Mouse (Mus musculus): ENCODE results near the gene Ctnnbip1. TPM values are rescaled to one million over a fixed set of nuclear protein-coding genes. Genes with fewer than 3 reads are reported as not detected.
A peak's percentile ranks its signal among the peaks of the same experiment; 100 is the strongest.

Gene Ctnnbip1
- polyA plus RNA-seq, 1 experiment from 2014 or later: 65.2 TPM

DNA sequence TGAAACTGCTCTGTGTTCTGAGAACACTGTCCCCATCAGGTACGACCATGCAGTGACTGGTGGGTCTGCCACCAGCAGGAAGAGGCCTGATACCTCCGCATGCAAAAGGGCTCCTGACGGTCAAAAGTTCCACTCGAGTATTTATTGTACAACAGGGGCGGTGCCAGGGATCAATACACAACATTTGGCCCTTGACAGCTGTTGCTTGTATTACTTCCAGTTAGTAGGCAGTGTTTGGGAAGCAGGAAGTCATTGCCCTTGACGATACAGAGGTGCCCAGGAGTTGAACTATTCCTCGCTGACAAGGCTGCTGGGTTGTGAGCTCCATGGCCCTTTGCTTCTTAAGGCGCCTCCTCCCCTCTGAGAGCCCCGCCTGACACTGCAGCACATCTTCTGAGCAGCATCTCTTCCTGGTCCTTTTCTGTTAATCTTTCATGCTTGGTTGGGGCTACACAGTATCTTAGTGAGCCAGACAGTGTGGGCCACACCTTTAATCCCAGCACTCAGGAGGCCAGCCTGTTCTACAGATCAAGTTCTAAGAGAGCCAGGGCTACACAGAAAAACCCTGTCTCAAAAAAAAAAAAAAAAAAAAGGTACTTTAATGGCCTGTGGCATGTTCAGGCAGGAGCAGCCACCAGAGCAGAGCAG, 28.9 kb downstream of the Ctnnbip1 start:
- Histone ChIP-seq H3K4me2 (replicated peaks; ENCODE audit: low read depth, low read length) (no peak overlapping the region), H3K27me3 (ENCODE audit: control insufficient read depth, insufficient read depth, low read length) (no peaks in the 10 kb centered on the region), H3K4me1 (replicated peaks; ENCODE audit: control insufficient read depth, insufficient read depth, low read length) (no peaks in the 10 kb centered on the region), H3K4me3 (ENCODE audit: low read depth, low read length) (no peak overlapping the region), H3K9ac (ENCODE audit: low read depth, low read length) (no peak overlapping the region), H3K27ac (ENCODE audit: low read depth, low read length) (no peak overlapping the region), H3K36me3 (ENCODE audit: control insufficient read depth, insufficient read depth, low read length) (no peaks in the 10 kb centered on the region), H3K9me3 (ENCODE audit: control insufficient read depth, low read length) (no peaks in the 10 kb centered on the region)
- WGBS: 85% methylated on average over 9 of the region's 9 CpGs
- DNase-seq (ENCODE audit: low spot score) (no peak), ATAC-seq (ENCODE audit: low FRiP score) (no peak)

DNA sequence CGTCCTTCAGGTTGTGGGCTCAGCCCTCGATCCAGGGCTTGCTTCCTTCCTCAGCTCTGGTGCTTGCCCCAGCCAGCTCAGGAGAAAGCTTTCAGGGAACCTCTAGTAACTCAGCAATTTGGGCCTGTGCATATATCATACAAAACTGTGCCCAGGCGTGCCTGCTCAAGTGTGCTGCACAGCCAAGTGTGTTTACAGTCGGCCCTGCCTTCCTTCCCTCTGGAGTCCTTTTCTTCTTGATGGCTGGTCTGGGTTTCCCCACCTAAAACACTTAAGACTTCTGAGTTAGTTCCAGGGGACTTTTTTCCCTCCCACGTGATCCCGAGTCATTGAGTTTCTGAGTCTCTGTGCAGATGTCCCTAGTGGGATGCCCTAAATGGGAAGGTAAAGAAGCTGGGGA, 29.5 kb downstream of the Ctnnbip1 start:
- WGBS: 92% methylated on average over 6 of the region's 6 CpGs
- no peaks in the 10 kb centered on the region for H3K4me1 ChIP-seq (replicated peaks; ENCODE audit: control insufficient read depth, insufficient read depth, low read length)
- ATAC-seq (ENCODE audit: low FRiP score): no peak
- no peak overlapping the region for H3K4me2 ChIP-seq (replicated peaks; ENCODE audit: low read depth, low read length)
- no peak for DNase-seq (ENCODE audit: low spot score)
- no peaks in the 10 kb centered on the region for H3K27me3 ChIP-seq (ENCODE audit: control insufficient read depth, insufficient read depth, low read length)
- H3K9ac ChIP-seq (ENCODE audit: low read depth, low read length): no peak overlapping the region
- no peaks in the 10 kb centered on the region for H3K9me3 ChIP-seq (ENCODE audit: control insufficient read depth, low read length)
- no peaks in the 10 kb centered on the region for H3K36me3 ChIP-seq (ENCODE audit: control insufficient read depth, insufficient read depth, low read length)
- no peak overlapping the region for H3K4me3 ChIP-seq (ENCODE audit: low read depth, low read length)
- H3K27ac ChIP-seq (ENCODE audit: low read depth, low read length): no peak overlapping the region

DNA sequence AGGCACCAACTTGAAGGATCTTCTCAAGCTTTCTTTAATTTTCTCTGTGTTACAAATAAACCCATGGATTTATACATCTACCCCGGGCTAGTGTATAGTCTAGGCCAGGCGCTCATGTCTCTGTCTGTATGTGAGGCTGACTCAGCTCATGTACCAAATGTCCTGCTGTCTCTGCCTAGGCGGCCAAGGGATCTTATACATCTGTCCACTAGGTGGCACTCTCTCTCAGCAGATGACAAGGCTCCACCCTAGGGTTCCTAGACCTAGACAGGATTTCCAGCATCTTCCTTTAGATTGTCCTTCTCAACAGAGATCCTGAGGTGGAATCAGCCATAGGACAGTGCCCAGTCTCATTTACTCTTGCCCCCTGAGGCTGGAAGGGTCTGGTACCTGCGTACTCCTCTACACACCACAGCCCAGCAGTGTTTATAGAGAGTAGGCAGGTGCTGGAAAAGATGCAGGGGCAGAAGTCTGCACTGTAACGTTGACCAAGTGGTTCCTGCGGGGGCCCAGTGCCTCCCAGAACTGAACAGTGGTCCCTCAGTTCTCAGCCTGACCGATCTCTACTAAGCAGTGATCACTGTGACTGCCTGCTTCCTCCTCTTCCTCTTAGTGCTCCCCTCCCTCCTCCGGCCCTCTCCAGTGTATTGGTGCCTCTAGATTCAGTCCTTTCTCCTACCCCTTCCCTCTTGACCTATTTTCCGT, 31.3 kb downstream of the Ctnnbip1 start:
- ATAC-seq (ENCODE audit: low FRiP score) (peak; percentile 63), DNase-seq (ENCODE audit: low spot score) (peak; percentile 86)
- 69% methylated on average over 9 of the region's 9 CpGs for WGBS
- Histone ChIP-seq H3K4me2 (replicated peaks; ENCODE audit: low read depth, low read length) (no peak overlapping the region), H3K9ac (ENCODE audit: low read depth, low read length) (no peak overlapping the region), H3K27ac (ENCODE audit: low read depth, low read length) (no peak overlapping the region), H3K27me3 (ENCODE audit: control insufficient read depth, insufficient read depth, low read length) (no peaks in the 10 kb centered on the region), H3K36me3 (ENCODE audit: control insufficient read depth, insufficient read depth, low read length) (no peaks in the 10 kb centered on the region), H3K9me3 (ENCODE audit: control insufficient read depth, low read length) (no peaks in the 10 kb centered on the region), H3K4me1 (replicated peaks; ENCODE audit: control insufficient read depth, insufficient read depth, low read length) (0 out of 2 replicates have a peak, but pooled peaks cover 1% of the 10 kb centered on the region), H3K4me3 (ENCODE audit: low read depth, low read length) (no peak overlapping the region)

DNA sequence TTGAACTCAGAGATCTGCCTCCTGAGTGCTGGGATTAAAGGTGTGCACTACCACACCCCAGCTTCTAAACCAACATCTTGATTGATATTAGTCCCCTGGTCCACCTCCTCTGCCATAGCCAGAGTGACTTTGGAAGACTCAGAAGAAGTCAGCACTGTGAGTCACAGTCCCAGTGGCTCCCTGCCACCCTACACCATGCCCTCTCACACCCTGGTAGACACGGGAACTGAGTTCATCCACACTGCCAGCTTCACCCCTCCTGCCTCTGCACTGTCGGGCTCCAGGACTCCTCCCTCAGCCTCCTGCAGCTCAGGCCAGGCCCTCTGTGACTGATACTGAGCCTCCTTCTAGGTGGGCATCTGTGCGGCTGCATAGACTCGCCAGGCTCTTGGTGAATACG, 32.8 kb downstream of the Ctnnbip1 start:
- Histone ChIP-seq H3K27ac (ENCODE audit: low read depth, low read length) (no peak overlapping the region), H3K4me3 (ENCODE audit: low read depth, low read length) (no peak overlapping the region), H3K9me3 (ENCODE audit: control insufficient read depth, low read length) (no peaks in the 10 kb centered on the region), H3K27me3 (ENCODE audit: control insufficient read depth, insufficient read depth, low read length) (no peaks in the 10 kb centered on the region), H3K36me3 (ENCODE audit: control insufficient read depth, insufficient read depth, low read length) (no peaks in the 10 kb centered on the region), H3K4me1 (replicated peaks; ENCODE audit: control insufficient read depth, insufficient read depth, low read length) (0 out of 2 replicates have a peak, but pooled peaks cover 3% of the 10 kb centered on the region), H3K4me2 (replicated peaks; ENCODE audit: low read depth, low read length) (no peak overlapping the region), H3K9ac (ENCODE audit: low read depth, low read length) (no peak overlapping the region)
- ATAC-seq (ENCODE audit: low FRiP score): no peak
- 82% methylated on average over 5 of the region's 5 CpGs for WGBS
- DNase-seq (ENCODE audit: low spot score): no peak

DNA sequence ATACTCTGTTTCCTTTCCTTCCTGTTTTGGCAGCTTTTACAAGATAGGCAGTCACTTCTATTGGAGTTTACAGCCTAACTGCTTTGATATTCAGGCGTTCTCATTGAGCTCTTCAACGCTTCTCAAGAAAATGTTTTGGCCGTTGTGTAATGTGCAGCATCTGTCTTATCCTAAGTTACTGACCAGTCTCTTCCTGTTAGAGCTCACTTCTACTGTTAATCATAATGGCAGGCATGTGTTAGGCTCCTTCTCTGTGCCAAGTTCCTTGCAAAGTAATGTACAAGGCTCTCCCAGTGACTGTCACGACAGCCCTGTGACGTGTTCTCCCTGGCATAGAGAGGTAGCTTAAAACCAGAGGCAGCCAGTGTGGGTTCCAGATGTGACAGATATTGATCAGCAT, 33.7 kb downstream of the Ctnnbip1 start:
- Histone ChIP-seq H3K36me3 (ENCODE audit: control insufficient read depth, insufficient read depth, low read length) (no peaks in the 10 kb centered on the region), H3K4me3 (ENCODE audit: low read depth, low read length) (no peak overlapping the region), H3K27me3 (ENCODE audit: control insufficient read depth, insufficient read depth, low read length) (no peaks in the 10 kb centered on the region), H3K4me2 (replicated peaks; ENCODE audit: low read depth, low read length) (no peak overlapping the region), H3K9ac (ENCODE audit: low read depth, low read length) (no peak overlapping the region), H3K9me3 (ENCODE audit: control insufficient read depth, low read length) (no peaks in the 10 kb centered on the region), H3K27ac (ENCODE audit: low read depth, low read length) (no peak overlapping the region), H3K4me1 (replicated peaks; ENCODE audit: control insufficient read depth, insufficient read depth, low read length) (0 out of 2 replicates have a peak, but pooled peaks cover 3% of the 10 kb centered on the region)
- WGBS: 91% methylated on average over 5 of the region's 5 CpGs
- DNase-seq (ENCODE audit: low spot score) (no peak), ATAC-seq (ENCODE audit: low FRiP score) (no peak)

GRCm38 (mm10) chr4:149553834-149554233, 35.8 kb downstream of the Ctnnbip1 start:
- Histone ChIP-seq H3K36me3 (ENCODE audit: control insufficient read depth, insufficient read depth, low read length) (no peaks in the 10 kb centered on the region), H3K27me3 (ENCODE audit: control insufficient read depth, insufficient read depth, low read length) (no peaks in the 10 kb centered on the region), H3K27ac (ENCODE audit: low read depth, low read length) (no peak overlapping the region), H3K4me2 (replicated peaks; ENCODE audit: low read depth, low read length) (no peak overlapping the region), H3K4me1 (replicated peaks; ENCODE audit: control insufficient read depth, insufficient read depth, low read length) (0 out of 2 replicates have a peak, but pooled peaks cover 3% of the 10 kb centered on the region), H3K9ac (ENCODE audit: low read depth, low read length) (no peak overlapping the region), H3K4me3 (ENCODE audit: low read depth, low read length) (no peak overlapping the region), H3K9me3 (ENCODE audit: control insufficient read depth, low read length) (no peaks in the 10 kb centered on the region)
- WGBS: 79% methylated on average over 7 of the region's 7 CpGs
- DNase-seq (ENCODE audit: low spot score) (no peak), ATAC-seq (ENCODE audit: low FRiP score) (no peak)

GRCm38 (mm10) chr4:149556111-149556510, 38.1 kb downstream of the Ctnnbip1 start:
- WGBS: 91% methylated on average over 4 of the region's 4 CpGs

DNA sequence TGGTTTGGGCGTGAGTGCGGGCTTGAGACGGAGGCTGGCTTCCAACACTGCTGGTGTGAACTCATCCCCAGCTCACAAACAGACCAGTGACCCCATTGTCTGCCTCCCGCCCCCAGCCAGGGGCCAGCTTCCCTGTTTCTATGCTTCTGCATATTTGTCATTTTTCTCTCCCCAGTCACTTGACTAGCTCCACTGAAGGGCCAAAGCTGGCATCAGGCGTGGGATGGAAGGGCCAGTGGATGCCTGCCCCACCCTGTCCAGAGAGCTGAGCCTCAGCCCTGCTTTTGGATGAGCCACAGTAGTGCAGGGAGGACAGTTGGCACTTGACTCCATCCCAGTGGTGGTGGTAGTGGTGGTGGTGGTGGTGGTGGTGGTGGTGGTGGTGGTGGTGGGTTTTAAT, 39.9 kb downstream of the Ctnnbip1 start:
- Histone ChIP-seq H3K27ac (ENCODE audit: low read depth, low read length) (no peak overlapping the region), H3K4me1 (replicated peaks; ENCODE audit: control insufficient read depth, insufficient read depth, low read length) (peaks cover 10% of the 10 kb centered on the region; the same call in 1 of the 2 replicates), H3K9me3 (ENCODE audit: control insufficient read depth, low read length) (no peaks in the 10 kb centered on the region), H3K4me3 (ENCODE audit: low read depth, low read length) (no peak overlapping the region), H3K4me2 (replicated peaks; ENCODE audit: low read depth, low read length) (no peak overlapping the region), H3K9ac (ENCODE audit: low read depth, low read length) (no peak overlapping the region), H3K36me3 (ENCODE audit: control insufficient read depth, insufficient read depth, low read length) (peaks cover 3% of the 10 kb centered on the region; the same call in 1 of the 2 replicates), H3K27me3 (ENCODE audit: control insufficient read depth, insufficient read depth, low read length) (no peaks in the 10 kb centered on the region)
- ATAC-seq (ENCODE audit: low FRiP score) (no peak), DNase-seq (ENCODE audit: low spot score) (no peak)
- 87% methylated on average over 5 of the region's 5 CpGs for WGBS

More at GRCm38 (mm10) chr4:149556111-149556510, 38.1 kb downstream of the Ctnnbip1 start:
- peaks cover 3% of the 10 kb centered on the region; the same call in 1 of the 2 replicates for H3K36me3 ChIP-seq (ENCODE audit: control insufficient read depth, insufficient read depth, low read length)
- no peak for DNase-seq (ENCODE audit: low spot score)
- ATAC-seq (ENCODE audit: low FRiP score): no peak
- no peak overlapping the region for H3K4me3 ChIP-seq (ENCODE audit: low read depth, low read length)
- no peaks in the 10 kb centered on the region for H3K27me3 ChIP-seq (ENCODE audit: control insufficient read depth, insufficient read depth, low read length)
- H3K9ac ChIP-seq (ENCODE audit: low read depth, low read length): no peak overlapping the region
- no peak overlapping the region for H3K4me2 ChIP-seq (replicated peaks; ENCODE audit: low read depth, low read length)
- no peak overlapping the region for H3K27ac ChIP-seq (ENCODE audit: low read depth, low read length)
- H3K9me3 ChIP-seq (ENCODE audit: control insufficient read depth, low read length): no peaks in the 10 kb centered on the region
- 0 out of 2 replicates have a peak, but pooled peaks cover 3% of the 10 kb centered on the region for H3K4me1 ChIP-seq (replicated peaks; ENCODE audit: control insufficient read depth, insufficient read depth, low read length)

GRCm38 (mm10) chr4:149558389-149558788, 40.4 kb downstream of the Ctnnbip1 start:
- no peaks in the 10 kb centered on the region for H3K27me3 ChIP-seq (ENCODE audit: control insufficient read depth, insufficient read depth, low read length)
- H3K4me1 ChIP-seq (replicated peaks; ENCODE audit: control insufficient read depth, insufficient read depth, low read length): peaks cover 13% of the 10 kb centered on the region; the same call in 1 of the 2 replicates
- DNase-seq (ENCODE audit: low spot score) (no peak), ATAC-seq (ENCODE audit: low FRiP score) (no peak)
- 94% methylated on average over 3 of the region's 3 CpGs for WGBS
- H3K36me3 ChIP-seq (ENCODE audit: control insufficient read depth, insufficient read depth, low read length): peaks cover 3% of the 10 kb centered on the region; the same call in 1 of the 2 replicates
- H3K9ac ChIP-seq (ENCODE audit: low read depth, low read length): no peak overlapping the region
- H3K4me3 ChIP-seq (ENCODE audit: low read depth, low read length): no peak overlapping the region
- no peaks in the 10 kb centered on the region for H3K9me3 ChIP-seq (ENCODE audit: control insufficient read depth, low read length)
- H3K4me2 ChIP-seq (replicated peaks; ENCODE audit: low read depth, low read length): no peak overlapping the region
- no peak overlapping the region for H3K27ac ChIP-seq (ENCODE audit: low read depth, low read length)
